Mouse (Mus musculus) hematopoietic stem cell, adult 5-6 weeks (primary cell): ENCODE results near the gene Exo5. TPM values are rescaled to one million over a fixed set of nuclear protein-coding genes. Genes with fewer than 3 reads are reported as not detected.

Experiments
- ATAC-seq, 2 experiments: fragments of 125-278 bp in 1 of 2; replicated peaks in 1 of 2; 2 replicates each; pipeline ENCODE4 v1.8.0; 2016 to 2017; ENCODE audit warnings: inconsistent platforms in 2 of 2, mild to moderate bottlenecking in 2 of 2, moderate number of reproducible peaks in 2 of 2, low read depth in 1 of 2, moderate TSS enrichment in 1 of 2; ENCODE audit not compliant: low FRiP score in 2 of 2, poor library complexity in 2 of 2, severe bottlenecking in 2 of 2, insufficient read depth in 1 of 2, low TSS enrichment in 1 of 2
- total RNA-seq: library from RNA; stranded (forward); fragments of 172-1452, 232-1000 nt; gene quantifications from 2 replicates; pipeline ENCODE4 v1.2.3, GENCODE M21; 2017

The Exo5 gene
- total RNA-seq, 1 experiment from 2014 or later, result 26.9 TPM

- ATAC-seq, result no peak
These were observed 11.4 kb downstream of the Exo5 start for GRCm38 (mm10) chr4:120913443-120913842.

GRCm38 (mm10) chr4:120912866-120913265 is 12.0 kb downstream of the Exo5 start:
- ATAC-seq, result no peak

GRCm38 (mm10) chr4:120911086-120911485 is 13.7 kb downstream of the Exo5 start:
- no peak for ATAC-seq

DNA sequence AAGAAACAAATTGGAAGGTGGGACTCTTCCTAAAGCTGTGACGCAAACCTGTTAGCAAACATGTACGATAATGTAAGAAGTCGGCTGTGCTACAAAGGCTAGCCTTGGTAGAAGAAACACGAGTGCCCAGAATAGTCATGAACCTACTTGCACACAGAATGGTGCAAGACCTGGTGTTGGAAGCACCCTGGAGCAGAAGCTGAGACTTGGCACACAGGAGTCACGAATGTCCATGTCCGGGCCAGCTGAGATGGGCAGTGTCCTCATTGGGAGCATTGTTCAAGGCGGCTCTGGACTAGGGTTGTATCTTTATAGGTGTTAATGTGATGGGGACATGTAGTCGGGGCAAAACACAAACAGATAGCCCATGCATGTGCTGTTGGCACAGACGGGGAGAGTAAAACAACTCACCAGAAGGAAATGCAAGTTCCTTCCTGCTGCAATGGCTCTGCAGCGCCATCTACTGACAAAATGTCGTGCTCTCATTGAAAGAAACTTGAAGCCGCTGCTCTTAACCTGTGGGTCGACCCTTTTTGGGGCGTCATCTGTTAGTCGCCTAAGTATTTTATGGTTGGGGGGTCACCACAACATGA is 15.2 kb downstream of the Exo5 start:
- ATAC-seq, result peak; percentile 66 to 87

GRCm38 (mm10) chr4:120905644-120906043 is 19.2 kb downstream of the Exo5 start:
- ATAC-seq, result no peak

DNA sequence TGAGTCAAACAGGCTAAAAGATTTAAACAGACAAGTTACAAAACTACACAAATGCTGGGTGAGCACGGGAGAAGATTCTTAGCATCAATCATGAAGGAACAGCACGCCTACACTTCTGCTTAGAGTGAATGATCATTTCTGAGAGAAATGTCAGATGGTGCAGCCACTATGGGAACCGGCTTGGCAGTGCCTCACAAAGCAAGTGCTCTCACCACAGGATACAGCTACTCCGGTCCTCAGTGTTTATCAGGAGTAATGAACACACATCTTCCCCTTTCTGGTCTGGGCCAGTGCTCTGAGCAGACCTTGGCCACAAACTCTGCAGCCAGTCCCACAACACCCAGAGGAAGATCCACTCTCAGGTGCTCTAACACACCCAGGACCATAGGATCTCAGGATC is 20.3 kb downstream of the Exo5 start:
- peak; percentile 88 to 95 for ATAC-seq

GRCm38 (mm10) chr4:120895810-120896584 is 28.8 kb downstream of the Exo5 start:
- ATAC-seq, result no peak

DNA sequence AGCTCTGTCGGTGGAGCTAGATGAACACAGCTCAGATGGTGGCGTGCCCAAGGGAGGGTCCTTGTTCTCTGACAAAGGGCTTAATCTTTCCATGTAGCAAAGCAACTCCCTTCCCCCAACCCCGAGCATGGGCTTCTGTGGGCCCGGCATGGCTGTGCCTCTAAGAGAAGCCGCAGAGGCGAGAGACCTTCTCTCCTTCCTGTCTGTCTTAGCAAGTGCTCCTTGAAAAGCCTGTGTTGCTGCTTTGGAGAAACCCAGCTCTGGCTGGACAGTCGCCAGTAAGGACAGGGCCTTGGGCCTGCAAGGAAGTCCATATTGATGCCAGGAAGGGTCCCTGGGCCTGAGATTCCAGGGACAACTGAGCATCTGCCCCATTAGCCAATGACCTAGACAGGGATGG is 29.6 kb downstream of the Exo5 start:
- ATAC-seq, result no peak

GRCm38 (mm10) chr4:120894584-120894983 is 30.2 kb downstream of the Exo5 start:
- no peak for ATAC-seq

GRCm38 (mm10) chr4:120893656-120894401 is 31.0 kb downstream of the Exo5 start:
- no peak for ATAC-seq

DNA sequence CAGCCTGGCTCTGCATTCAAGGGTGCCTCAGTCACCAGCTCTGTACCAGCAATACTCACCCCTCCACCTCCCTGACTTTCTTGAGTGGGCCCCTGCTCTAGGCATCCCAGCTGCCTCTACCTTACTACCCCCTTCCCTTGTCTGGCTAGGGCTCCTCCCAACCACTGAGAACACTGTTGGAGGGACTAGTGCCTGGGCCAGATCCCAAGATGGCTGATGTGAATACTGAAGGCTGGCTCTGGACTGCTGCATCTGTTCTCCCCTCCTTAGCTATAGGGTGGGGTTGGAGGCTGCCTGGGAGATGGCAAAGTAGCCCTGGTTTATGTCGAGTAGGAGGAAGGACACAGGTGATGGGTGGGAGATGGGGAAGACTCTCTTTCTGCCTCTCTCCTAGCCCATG is 32.3 kb downstream of the Exo5 start:
- no peak for ATAC-seq

- no peak for ATAC-seq
These were observed 32.9 kb downstream of the Exo5 start for GRCm38 (mm10) chr4:120891960-120892359.

DNA sequence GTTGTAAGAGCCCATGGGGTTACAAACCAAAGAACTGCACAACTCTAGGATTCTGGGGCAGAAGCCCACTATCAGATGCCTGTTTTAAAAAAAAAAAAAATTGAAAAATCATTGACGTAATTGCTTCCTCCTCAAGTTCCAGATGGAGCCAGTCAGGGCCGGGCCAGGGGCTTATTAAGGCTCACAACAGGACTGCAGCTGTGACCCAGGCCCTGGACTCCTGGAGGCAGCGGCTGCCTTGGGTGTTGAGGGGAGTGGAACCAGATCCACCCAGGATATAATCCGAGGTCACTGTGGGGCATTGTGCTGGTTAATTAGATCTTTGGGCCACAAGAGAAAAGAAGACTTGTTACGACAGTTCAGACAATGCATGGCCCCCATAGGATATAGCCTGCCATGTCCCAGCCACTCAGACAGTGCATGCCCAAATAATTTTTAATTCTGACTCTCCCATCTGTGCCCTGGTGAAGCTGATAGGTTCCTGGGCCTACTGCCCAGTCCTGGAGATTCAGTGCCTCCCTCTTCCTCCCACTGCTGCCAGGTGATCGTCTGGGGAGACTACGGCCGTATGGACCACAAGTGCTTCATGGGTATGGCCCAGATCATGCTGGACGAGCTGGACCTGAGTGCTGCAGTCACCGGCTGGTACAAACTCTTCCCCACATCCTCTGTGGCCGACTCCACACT is 33.9 kb downstream of the Exo5 start:
- no peak for ATAC-seq

- no peak for ATAC-seq
These were observed 35.9 kb downstream of the Exo5 start for GRCm38 (mm10) chr4:120888884-120889283.

DNA sequence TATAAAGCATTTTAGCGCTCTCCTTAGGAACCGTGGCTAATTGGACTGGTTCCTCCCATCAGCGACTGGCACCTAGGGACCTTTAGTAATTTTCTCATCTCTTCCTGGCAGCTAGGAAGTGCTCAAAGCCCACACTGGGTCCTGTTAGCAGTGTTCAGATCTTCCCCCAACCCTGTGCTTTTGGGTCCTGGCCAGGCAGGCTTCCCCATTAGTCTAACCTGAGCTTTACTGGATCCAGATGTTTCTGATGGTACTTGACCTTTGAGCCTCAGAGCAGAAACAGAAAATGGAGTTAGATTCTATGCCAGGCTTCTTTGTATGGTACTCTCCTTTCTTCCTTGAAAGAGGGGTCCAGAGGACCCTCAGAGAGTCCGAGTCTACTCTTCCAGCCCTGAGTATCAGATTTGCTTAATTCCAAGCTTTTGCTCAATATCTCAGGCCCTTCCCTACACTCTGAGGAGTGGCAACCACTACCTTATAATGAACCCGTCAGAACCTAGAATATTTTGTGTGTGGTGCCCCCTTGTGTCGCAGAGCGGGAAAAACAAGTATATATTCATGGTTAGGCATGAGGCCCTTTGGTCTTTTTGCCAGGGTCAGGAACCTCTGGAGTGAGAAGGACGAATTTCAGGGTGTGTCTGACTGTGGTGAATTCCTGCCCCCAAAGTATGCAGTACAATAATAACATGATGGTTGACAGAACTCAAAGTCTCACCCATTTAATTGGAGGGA is 37.3 kb downstream of the Exo5 start:
- ATAC-seq, result peak; percentile 46 to 61; a peak in 3 of 4 replicates

DNA sequence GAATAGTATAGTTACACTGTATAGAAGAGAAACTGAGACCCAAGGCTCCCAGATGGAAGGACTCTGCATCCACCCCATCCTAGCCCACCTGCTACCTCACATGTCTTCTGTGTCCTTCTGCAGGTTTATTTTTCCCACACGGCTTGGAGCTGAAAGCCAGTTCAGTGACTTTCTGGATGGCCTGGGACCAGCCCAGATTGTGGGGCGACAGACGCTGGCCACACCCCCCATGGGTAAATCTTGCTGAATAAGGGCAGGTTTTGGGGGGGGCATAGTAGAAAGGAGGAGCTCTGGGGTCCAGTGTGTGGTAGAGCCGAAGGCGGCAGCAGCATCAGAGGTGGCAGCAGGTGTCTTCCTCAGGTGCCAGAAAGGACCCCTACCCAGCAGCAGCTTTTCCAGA is 38.0 kb downstream of the Exo5 start:
- no peak for ATAC-seq

- no peak for ATAC-seq
These were observed 38.7 kb downstream of the Exo5 start for GRCm38 (mm10) chr4:120886131-120886530.
